Mouse (Mus musculus) urinary bladder, postnatal 36 days (tissue): ENCODE data around the gene Kcnj12.

Experiments used
- DNase-seq, 2 experiments: peaks; one replicate each; pipeline ENCODE4 v3.0.0; 2022; ENCODE audit warnings: low spot score in 2 of 2, mixed read lengths in 1 of 2

Gene Kcnj12

DNA sequence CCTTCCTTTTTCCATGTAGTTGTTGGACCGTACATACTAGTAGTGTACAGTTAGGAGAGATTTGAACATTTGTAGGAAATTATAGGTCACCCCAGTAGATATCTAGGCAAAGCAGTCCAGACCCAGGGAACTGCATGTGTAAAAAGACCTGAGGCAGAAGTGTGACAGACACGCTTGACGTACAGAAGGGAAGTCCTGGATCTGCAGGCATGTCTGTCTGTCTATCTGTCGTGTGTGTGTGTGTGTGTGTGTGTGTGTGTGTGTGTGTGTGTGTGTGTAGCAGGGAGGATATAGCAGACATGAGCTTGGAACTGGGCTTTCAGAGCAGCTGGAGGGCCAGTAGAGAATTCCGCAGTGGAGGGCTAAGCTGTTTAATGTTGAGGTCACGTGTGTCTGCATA, 87.3 kb downstream of the Kcnj12 start:
- no peak for DNase-seq

GRCm38 (mm10) chr11:61110113-61110512, 87.7 kb downstream of the Kcnj12 start:
- no peak for DNase-seq

DNA sequence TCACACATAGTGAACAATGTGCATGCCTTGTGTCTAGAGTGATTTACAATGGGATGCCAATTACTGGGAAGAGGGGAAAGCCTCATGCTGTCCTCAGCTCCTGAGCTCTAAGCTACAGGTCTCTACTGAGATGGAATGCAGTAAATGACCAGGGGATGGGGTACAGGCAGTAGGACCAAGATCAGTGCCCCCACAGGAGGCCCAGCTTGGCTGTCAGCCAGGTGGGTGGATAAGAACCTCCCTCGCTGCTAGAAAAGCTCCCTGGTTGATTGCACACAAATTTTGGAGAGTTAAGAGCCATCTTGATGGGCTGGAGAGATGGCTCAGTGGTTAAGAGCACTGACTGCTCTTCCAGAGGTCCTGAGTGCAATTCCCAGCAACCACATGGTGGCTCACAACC, 88.6 kb downstream of the Kcnj12 start:
- DNase-seq, result no peak

DNA sequence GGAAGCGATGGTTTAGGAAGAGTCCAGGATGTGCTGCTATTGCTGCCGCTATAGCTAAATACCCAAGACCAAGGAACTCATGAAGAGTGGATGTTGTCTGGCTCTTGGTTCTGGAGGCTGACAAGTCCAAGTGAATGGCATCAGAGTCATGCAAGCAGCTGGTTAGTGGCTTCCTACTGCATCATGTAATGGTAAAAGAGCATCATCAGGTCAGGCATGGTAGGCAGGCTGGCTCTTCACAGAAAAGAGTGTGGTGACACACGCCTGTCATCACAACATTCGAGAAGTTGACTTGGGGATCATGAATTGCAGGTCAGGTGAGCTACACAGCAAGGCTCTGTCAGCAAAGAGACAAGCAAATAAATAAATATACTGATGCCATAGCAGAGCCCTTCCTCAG, 89.1 kb downstream of the Kcnj12 start:
- no peak for DNase-seq

GRCm38 (mm10) chr11:61112323-61112995, 90.1 kb downstream of the Kcnj12 start:
- DNase-seq, result no peak

DNA sequence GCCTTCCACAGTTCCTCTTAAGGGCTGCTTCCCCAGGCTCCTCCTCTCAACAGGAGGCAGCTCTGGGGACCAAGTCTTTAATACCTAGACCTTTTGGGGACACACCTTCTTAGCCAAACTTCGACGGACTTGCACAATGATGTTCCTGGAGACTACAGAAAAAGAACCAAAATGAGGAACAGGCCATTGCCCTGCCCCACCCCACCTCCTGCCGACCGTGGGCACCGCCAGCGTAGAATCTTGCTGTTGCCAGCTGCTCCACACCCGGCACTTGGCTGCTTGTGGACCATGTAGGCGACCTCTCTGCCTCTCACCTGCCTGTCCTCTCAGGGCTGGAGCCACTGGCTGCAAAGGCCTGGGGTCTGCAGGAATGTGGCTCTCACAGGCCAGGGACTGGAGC, 93.9 kb downstream of the Kcnj12 start:
- DNase-seq, result no peak

GRCm38 (mm10) chr11:61119996-61120583, 97.7 kb downstream of the Kcnj12 start:
- DNase-seq, result no peak
